ENCODE assay signal across 13 mouse cellular contexts in genomic region chr2:51268532-51268931, GRCm38 (mm10).
DNase-seq lines count a peak whose midpoint lies in the region; ATAC-seq and TF ChIP-seq lines count a peak whose summit lies in the region.
"Had no signal": no experiment of that assay in that cellular context is flagged by ENCODE, and none has a peak within 500 bp of the region (broad histone marks: within the 10 kb centered on the region; RNA-seq: fewer than 3 reads in every experiment).

No protein-coding gene starts in this region.

- 0 out of 4 replicates have a peak, but pooled peaks cover 0 to 4% of the 10 kb centered on the region in 2 experiments for H3K4me1 ChIP-seq in CH12.LX (ENCODE audit: control insufficient read depth in 1 of 2, insufficient read depth in 2 of 2)
- H3K4me1 ChIP-seq in forebrain, embryonic 12.5 days, result no peaks in the 10 kb centered on the region

- dilution Hi-C loops in CH12.LX (cut with MboI; ENCODE audit: extremely low pct_ligation_motif_present, extremely low pct_unique_long_range_greater_than_20kb, low sequenced_read_pairs), result no loop called here

- H3K27ac ChIP-seq in CH12.LX (ENCODE audit: insufficient read depth, low read depth), result no peak overlapping the region
- H3K27ac ChIP-seq in forebrain, embryonic 12.5 days, result no peak overlapping the region

- H3K4me2 ChIP-seq in CH12.LX (ENCODE audit: insufficient read depth, low read depth, poor library complexity, severe bottlenecking), result no peak overlapping the region
- H3K4me2 ChIP-seq in forebrain, embryonic 12.5 days, result no peak overlapping the region
- H3K4me2 ChIP-seq: midbrain, embryonic 11.5 days had no signal

- in situ Hi-C loops in CH12.LX (cut with MboI; ENCODE audit: low pct_ligation_motif_present, low pct_unique_long_range_greater_than_20kb, low sequenced_read_pairs), result no loop called here

- no peak for ATAC-seq in forebrain, embryonic 12.5 days (ENCODE audit: low FRiP score)
- ATAC-seq: forebrain, embryonic 14.5 days had no signal

- no peaks in the 10 kb centered on the region for H3K36me3 ChIP-seq in CH12.LX (replicated peaks in 1 of 2; ENCODE audit: control insufficient read depth in 1 of 2, insufficient read depth in 1 of 2, low read length in 1 of 2)
- H3K36me3 ChIP-seq in forebrain, embryonic 12.5 days (replicated peaks), result no peaks in the 10 kb centered on the region

- H3K27me3 ChIP-seq in CH12.LX (replicated peaks), result no peaks in the 10 kb centered on the region
- H3K27me3 ChIP-seq in forebrain, embryonic 12.5 days, result no peaks in the 10 kb centered on the region

- 68% methylated on average over 2 of the region's 2 CpGs for whole genome bisulfite sequencing in forebrain, embryonic 12.5 days

- no peaks in the 10 kb centered on the region for H3K79me2 ChIP-seq in CH12.LX (replicated peaks; ENCODE audit: control insufficient read depth, extremely low read depth, insufficient read depth, poor library complexity, severe bottlenecking)

- no peak for TF ChIP-seq EP300 in CH12.LX (IDR thresholded peaks at IDR 0.05; ENCODE audit: low read length)

- DNase-seq in kidney, adult 8-10 months, result peak; percentile 4 to 8
- DNase-seq in kidney, adult 11 months, result no peak
- DNase-seq in CH12.LX (ENCODE audit: extremely low read depth), result peak; percentile 34
- DNase-seq in embryo, embryonic 11 days, result peak; percentile 58
- DNase-seq in kidney, postnatal 4 days, result peak; percentile 14 to 22
- no peak for DNase-seq in cerebellum, postnatal 14 days
- no peak for DNase-seq in urinary bladder, postnatal 14 days (ENCODE audit: low spot score)
- DNase-seq: adrenal gland, adult 2 months; right cerebral cortex, postnatal 4 days; thymus, adult 18-20 months had no signal

- H3K4me3 ChIP-seq in CH12.LX (replicated peaks in 1 of 3; ENCODE audit: low read depth in 2 of 3, low read length in 2 of 3, poor library complexity in 1 of 3), result no peak overlapping the region
- H3K4me3 ChIP-seq in forebrain, embryonic 12.5 days (replicated peaks), result no peak overlapping the region

- no peak overlapping the region for H3K9ac ChIP-seq in CH12.LX (ENCODE audit: insufficient read depth, low read depth)
- H3K9ac ChIP-seq in forebrain, embryonic 12.5 days, result no peak overlapping the region

- TF ChIP-seq CTCF in CH12.LX (conservative IDR thresholded peaks at IDR 0.05 in 1 of 2, IDR thresholded peaks at IDR 0.05 in 1 of 2; ENCODE audit: low read depth in 2 of 2, low read length in 2 of 2), result peak; percentile 13 to 63; a peak in 2 of 4 replicates

- no peaks in the 10 kb centered on the region for H3K9me3 ChIP-seq in CH12.LX (replicated peaks; ENCODE audit: low read length)
- H3K9me3 ChIP-seq in forebrain, embryonic 12.5 days, result no peaks in the 10 kb centered on the region

- peak; percentile 52 for TF ChIP-seq RAD21 in CH12.LX (IDR thresholded peaks at IDR 0.05; ENCODE audit: low read depth, low read length)

- TF ChIP-seq POLR2A in CH12.LX (IDR thresholded peaks at IDR 0.05; ENCODE audit: low read depth, low read length), result no peak

TF ChIP-seq in CH12.LX, 34 proteins besides CTCF, POLR2A, EP300 and RAD21:
- TF ChIP-seq NRF1 (IDR thresholded peaks at IDR 0.05; ENCODE audit: low read depth, low read length), result no peak
- no peak for TF ChIP-seq CHD1 (IDR thresholded peaks at IDR 0.05; ENCODE audit: low read depth, low read length)
- TF ChIP-seq HCFC1 (IDR thresholded peaks at IDR 0.05; ENCODE audit: low read depth, low read length), result no peak
- TF ChIP-seq BHLHE40 (IDR thresholded peaks at IDR 0.05; ENCODE audit: low read depth, low read length), result no peak
- TF ChIP-seq JUND (conservative IDR thresholded peaks at IDR 0.05; ENCODE audit: low read depth, low read length), result no peak
- TF ChIP-seq GABPA (IDR thresholded peaks at IDR 0.05; ENCODE audit: insufficient replicate concordance, low read depth, low read length), result no peak
- TF ChIP-seq ELF1 (IDR thresholded peaks at IDR 0.05; ENCODE audit: low read depth, low read length), result no peak
- peak; percentile 56 for TF ChIP-seq SMC3 (IDR thresholded peaks at IDR 0.05; ENCODE audit: low read depth, low read length)

Comparison
In these comparisons a context has a peak if more than half of its experiments do, and no peak if none do; other contexts are left out.
1. DNase-seq: peak in kidney, adult 8-10 months (2 of 2), CH12.LX (single experiment), embryo, embryonic 11 days (single experiment) and kidney, postnatal 4 days (2 of 2); none in kidney, adult 11 months (single experiment), cerebellum, postnatal 14 days (0 of 2) and urinary bladder, postnatal 14 days (single experiment).